Comparison of ENCODE assay signal across 29 mouse cellular contexts in the genomic region with DNA sequence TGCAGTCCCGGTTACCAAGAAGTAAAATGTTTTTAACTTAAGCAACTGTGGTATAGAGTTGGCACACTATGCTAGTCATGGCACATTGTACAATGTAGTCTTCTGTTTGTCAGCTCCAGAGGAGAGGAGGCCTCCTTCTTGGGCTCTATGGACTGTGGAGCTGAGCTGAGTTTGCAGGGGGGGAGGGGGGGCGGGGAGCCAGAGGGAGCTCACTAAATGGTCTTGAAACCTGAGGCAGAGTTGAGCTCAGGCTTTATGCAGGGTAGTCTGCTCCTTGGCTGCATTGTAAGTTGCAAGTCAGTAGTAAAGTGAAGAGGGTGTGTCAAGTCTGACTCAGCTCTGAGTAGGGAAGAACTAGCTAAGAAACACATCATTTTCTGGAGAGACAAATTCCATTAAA. TPM values are rescaled to one million over a fixed set of nuclear protein-coding genes. Genes with fewer than 3 reads are reported as not detected.
DNase-seq lines count a peak whose midpoint lies in the region; ATAC-seq and TF ChIP-seq lines count a peak whose summit lies in the region.
"Had no signal": no experiment of that assay in that cellular context is flagged by ENCODE, and none has a peak within 500 bp of the region (broad histone marks: within the 10 kb centered on the region; RNA-seq: fewer than 3 reads in every experiment).

No protein-coding gene starts in this region.

- H3K9me3 ChIP-seq in limb, embryonic 14.5 days (ENCODE audit: control insufficient read depth, low read length) = no peaks in the 10 kb centered on the region
- H3K9me3 ChIP-seq in forebrain, embryonic 11.5 days (ENCODE audit: control insufficient read depth, low read length) = no peaks in the 10 kb centered on the region
- H3K9me3 ChIP-seq: embryonic facial prominence, embryonic 15.5 days; forebrain, embryonic 10.5 days; hindbrain, embryonic 10.5 days; intestine, embryonic 15.5 days; midbrain, embryonic 13.5 days had no signal

- TF ChIP-seq CTCF in gastrocnemius, adult 2 months (IDR thresholded peaks at IDR 0.05) = no peak

- TF ChIP-seq POLR2A in limb, embryonic 14.5 days (IDR thresholded peaks at IDR 0.05; ENCODE audit: borderline replicate concordance, extremely low read depth, insufficient read depth, insufficient read length) = no peak
- TF ChIP-seq POLR2A in myocyte (IDR thresholded peaks at IDR 0.05; ENCODE audit: insufficient read length, low read depth) = no peak

- H3K79me2 ChIP-seq in myocyte (ENCODE audit: control insufficient read depth, insufficient read depth) = peaks cover 54% of the 10 kb centered on the region

- H3ac ChIP-seq in myocyte (ENCODE audit: control insufficient read depth, insufficient read length) = no peak overlapping the region

- 89% methylated on average over 2 of the region's 2 CpGs for WGBS in limb, embryonic 14.5 days
- WGBS in forebrain, embryonic 11.5 days = 76% methylated on average over 2 of the region's 2 CpGs

- intact Hi-C loops in gastrocnemius, adult 2 months (cut with DNase I) = no loop called here

- peak; percentile 26; the same call in 1 of the 2 replicates for ATAC-seq in limb, embryonic 14.5 days (ENCODE audit: low FRiP score, low read depth)
- no peak for ATAC-seq in forebrain, embryonic 11.5 days (replicated peaks; ENCODE audit: low FRiP score)
- ATAC-seq: forebrain, postnatal 0 days; hindbrain, embryonic 16.5 days; intestine, embryonic 15.5 days; midbrain, embryonic 13.5 days; Patski had no signal

- peak overlapping the region; percentile 70 for H3K27ac ChIP-seq in gastrocnemius, adult 2 months
- no peak overlapping the region for H3K27ac ChIP-seq in limb, embryonic 14.5 days (replicated peaks; ENCODE audit: low read depth, low read length)
- no peak overlapping the region for H3K27ac ChIP-seq in forebrain, embryonic 11.5 days (ENCODE audit: low read depth, low read length)
- H3K27ac ChIP-seq: embryonic facial prominence, embryonic 15.5 days; forebrain, embryonic 10.5 days; hindbrain, embryonic 10.5 days; intestine, embryonic 15.5 days; midbrain, embryonic 13.5 days had no signal

- H3K36me3 ChIP-seq in limb, embryonic 14.5 days (ENCODE audit: control insufficient read depth, insufficient read depth, low read length) = peaks cover 23% of the 10 kb centered on the region
- H3K36me3 ChIP-seq in myocyte (ENCODE audit: control insufficient read depth, insufficient read depth) = peaks cover 31% of the 10 kb centered on the region
- H3K36me3 ChIP-seq in forebrain, embryonic 11.5 days (ENCODE audit: control insufficient read depth, insufficient read depth, low read length) = no peaks in the 10 kb centered on the region; the same call in 1 of the 2 replicates

- H3K9ac ChIP-seq in limb, embryonic 14.5 days (ENCODE audit: low read depth, low read length, severe bottlenecking) = no peak overlapping the region
- H3K9ac ChIP-seq in forebrain, embryonic 11.5 days (ENCODE audit: low read length) = no peak overlapping the region
- H3K9ac ChIP-seq: embryonic facial prominence, embryonic 15.5 days; forebrain, postnatal 0 days; intestine, embryonic 15.5 days; lung, embryonic 14.5 days; midbrain, embryonic 13.5 days had no signal

- H3K4me3 ChIP-seq in gastrocnemius, adult 2 months = no peak overlapping the region
- H3K4me3 ChIP-seq in limb, embryonic 14.5 days (replicated peaks; ENCODE audit: low read length) = no peak overlapping the region
- H3K4me3 ChIP-seq in myocyte = no peak overlapping the region
- no peak overlapping the region for H3K4me3 ChIP-seq in forebrain, embryonic 11.5 days (ENCODE audit: low read depth, low read length)
- H3K4me3 ChIP-seq: embryonic facial prominence, embryonic 15.5 days; forebrain, embryonic 10.5 days; hindbrain, embryonic 10.5 days; intestine, embryonic 15.5 days; midbrain, embryonic 13.5 days had no signal

- DNase-seq in gastrocnemius, adult 2 months = no peak
- no peak for DNase-seq in gastrocnemius, postnatal 4 days (ENCODE audit: low spot score in 2 of 2)
- peak; percentile 48 for DNase-seq in brain, adult 2 months (ENCODE audit: low read depth, low spot score)
- no peak for DNase-seq in limb, embryonic 14.5 days (ENCODE audit: low spot score)
- DNase-seq in kidney, postnatal 25 days = no peak
- no peak for DNase-seq in heart, postnatal 4 days
- no peak for DNase-seq in forebrain, embryonic 11.5 days (ENCODE audit: low spot score)
- DNase-seq: adrenal gland, adult 2 months; cerebellum, adult 2 months; cerebellum, postnatal 36 days; embryo, embryonic 11 days; forebrain, postnatal 0 days; gastrocnemius, postnatal 36 days; kidney, adult 8-10 months; layer of hippocampus, adult 9-11 months; lung, embryonic 14.5 days; thymus, postnatal 25 days had no signal

- no peaks in the 10 kb centered on the region for H3K4me1 ChIP-seq in limb, embryonic 14.5 days (ENCODE audit: control insufficient read depth, insufficient read depth, low read length)
- H3K4me1 ChIP-seq in forebrain, embryonic 11.5 days (replicated peaks; ENCODE audit: control insufficient read depth, insufficient read depth, low read length) = no peaks in the 10 kb centered on the region
- H3K4me1 ChIP-seq: embryonic facial prominence, embryonic 15.5 days; forebrain, embryonic 10.5 days; hindbrain, embryonic 10.5 days; intestine, embryonic 15.5 days; midbrain, embryonic 13.5 days had no signal

- no peaks in the 10 kb centered on the region for H3K27me3 ChIP-seq in limb, embryonic 14.5 days (ENCODE audit: control insufficient read depth, insufficient read depth, low read length)
- no peaks in the 10 kb centered on the region for H3K27me3 ChIP-seq in myocyte (ENCODE audit: control insufficient read depth, insufficient read depth, insufficient read length)
- H3K27me3 ChIP-seq in forebrain, embryonic 11.5 days (ENCODE audit: control insufficient read depth, insufficient read depth, low read length) = no peaks in the 10 kb centered on the region
- H3K27me3 ChIP-seq: embryonic facial prominence, embryonic 15.5 days; intestine, embryonic 15.5 days; midbrain, embryonic 13.5 days; Patski had no signal

- no peak overlapping the region for H3K4me2 ChIP-seq in limb, embryonic 14.5 days (replicated peaks; ENCODE audit: low read depth, low read length, severe bottlenecking)
- peak overlapping the region; percentile 35 for H3K4me2 ChIP-seq in myocyte (ENCODE audit: low read depth)
- no peak overlapping the region for H3K4me2 ChIP-seq in forebrain, embryonic 11.5 days (ENCODE audit: low read depth, low read length, severe bottlenecking)
- H3K4me2 ChIP-seq: embryonic facial prominence, embryonic 15.5 days; heart, embryonic 11.5 days; intestine, embryonic 15.5 days; lung, embryonic 14.5 days; midbrain, embryonic 13.5 days had no signal

TF ChIP-seq in myocyte, 11 proteins besides CTCF, POLR2A, EP300 and RAD21:
- no peak for TF ChIP-seq SRF (IDR thresholded peaks at IDR 0.05; ENCODE audit: control insufficient read depth, insufficient read length, low read depth)
- TF ChIP-seq MYOG (IDR thresholded peaks at IDR 0.05; ENCODE audit: control insufficient read depth in 1 of 3, insufficient read depth in 1 of 3, insufficient read length in 2 of 3, low read depth in 2 of 3) = no peak

RNA-seq across cellular contexts. Expression of gene Ube2f, which starts 22.2 kb away (rescaled TPM):
- total RNA-seq in gastrocnemius, adult 2 months (2021) = 10 to 100 TPM; 52.1 to 61.6 TPM
- total RNA-seq in gastrocnemius, postnatal 4 days (2021) = 10 to 100 TPM; 52.5 to 55.5 TPM
- 44.9 and 57.9 TPM in 2 replicates for polyA plus RNA-seq in limb, embryonic 14.5 days (2012; rRNA removed)
- polyA plus RNA-seq in limb, embryonic 14.5 days (2014; fragmentation: Nextera tagmentation; extraction: Ambion mirVana) = 63.2 and 65.7 TPM in 2 replicates
- 70.3 TPM for polyA plus RNA-seq in myocyte (2012; fragmentation: generic; extraction: Trizol)
- total RNA-seq in heart, postnatal 4 days (2021) = 10 to 100 TPM; 49.3 to 55.0 TPM
- polyA plus RNA-seq in forebrain, embryonic 11.5 days (2014; fragmentation: Nextera tagmentation; extraction: Ambion mirVana) = 78.9 and 84.7 TPM in 2 replicates

RNA-seq across cellular contexts. Expression of gene Scly, which starts 25.9 kb away (rescaled TPM):
- 10 to 100 TPM in 1 of 2 experiments, 1 to 10 TPM in 1; 8.1 to 11.5 TPM for total RNA-seq in gastrocnemius, adult 2 months (2021)
- total RNA-seq in gastrocnemius, postnatal 4 days (2021) = 10 to 100 TPM; 10.9 to 11.5 TPM
- polyA plus RNA-seq in limb, embryonic 14.5 days (2012; rRNA removed) = 13.5 and 15.0 TPM in 2 replicates
- 10.7 and 11.6 TPM in 2 replicates for polyA plus RNA-seq in limb, embryonic 14.5 days (2014; fragmentation: Nextera tagmentation; extraction: Ambion mirVana)
- 21.9 TPM for polyA plus RNA-seq in myocyte (2012; fragmentation: generic; extraction: Trizol)
- 10 to 100 TPM; 14.4 to 17.5 TPM for total RNA-seq in heart, postnatal 4 days (2021)
- 14.2 and 17.0 TPM in 2 replicates for polyA plus RNA-seq in forebrain, embryonic 11.5 days (2014; fragmentation: Nextera tagmentation; extraction: Ambion mirVana)

RNA-seq across cellular contexts. Expression of gene Espnl, which starts 49.6 kb away (rescaled TPM):
- total RNA-seq in gastrocnemius, adult 2 months (2021) = not detected
- total RNA-seq in gastrocnemius, postnatal 4 days (2021) = under 1 TPM; 0.29 to 0.37 TPM
- polyA plus RNA-seq in limb, embryonic 14.5 days (2012; rRNA removed) = 0.08 and 0.10 TPM in 2 replicates
- 0.03 and 0.08 TPM in 2 replicates for polyA plus RNA-seq in limb, embryonic 14.5 days (2014; fragmentation: Nextera tagmentation; extraction: Ambion mirVana)
- 0.12 TPM for polyA plus RNA-seq in myocyte (2012; fragmentation: generic; extraction: Trizol)
- total RNA-seq in heart, postnatal 4 days (2021) = under 1 TPM; 0.14 to 0.18 TPM
- polyA plus RNA-seq in forebrain, embryonic 11.5 days (2014; fragmentation: Nextera tagmentation; extraction: Ambion mirVana) = 0.04 and 0.08 TPM in 2 replicates
- total RNA-seq: megakaryocyte, adult 5-6 weeks had no signal
- polyA plus RNA-seq: forebrain, embryonic 10.5 days; heart, postnatal 0 days; lung, embryonic 14.5 days; stomach, embryonic 14.5 days had no signal
